Mouse (Mus musculus) mammary gland, adult 2 months (tissue): ENCODE measurements around the gene Map4k2. TPM values are rescaled to one million over a fixed set of nuclear protein-coding genes. Genes with fewer than 3 reads are reported as not detected.

Source experiments
- polyA plus RNA-seq: library from polyadenylated mRNA; depleted of rRNA; stranded (reverse); fragments of >200 nt; gene quantifications from 2 replicates; pipeline ENCODE4 v1.2.3, GENCODE M21; 2012; ENCODE audit warnings: low replicate concordance; rRNA removed

Map4k2 gene
- 179 and 444 TPM in 2 replicates for polyA plus RNA-seq

GRCm38 (mm10) chr19:6340524-6341452 lies at the start of gene Map4k2:
TSS of gene Map4k2 (plus strand) at chr19:6341135.

DNA sequence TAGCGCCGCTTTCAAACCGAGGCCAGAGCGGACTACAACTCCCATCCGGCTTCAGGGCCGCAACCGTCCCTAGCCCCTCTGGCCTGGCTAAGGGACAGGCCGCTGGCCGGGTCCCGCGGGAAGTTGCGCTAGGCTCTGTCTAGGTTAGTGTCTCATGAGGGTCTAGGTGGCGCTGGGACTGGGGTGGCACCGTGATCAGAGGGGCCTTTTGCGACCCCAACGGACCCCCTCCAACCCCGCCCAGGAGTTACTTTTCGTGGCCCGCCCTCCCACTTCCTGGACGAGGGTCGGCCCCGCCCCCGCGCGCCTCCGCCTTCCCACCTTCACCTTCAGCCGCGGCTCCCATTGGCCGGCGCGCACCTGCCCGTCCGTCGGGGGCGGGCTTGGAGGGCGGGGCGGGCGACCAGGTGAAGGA lies 34.8 kb upstream of the Map4k2 start, which contains the start of gene Cdc42bpg:
TSS of gene Cdc42bpg (plus strand) at position 320 of the 415 bp plus-strand sequence.

GRCm38 (mm10) chr19:6334673-6335457 lies 6.1 kb upstream of the Map4k2 start, which contains the start of gene Men1:
TSS of gene Men1 (plus strand) at chr19:6334979.

DNA sequence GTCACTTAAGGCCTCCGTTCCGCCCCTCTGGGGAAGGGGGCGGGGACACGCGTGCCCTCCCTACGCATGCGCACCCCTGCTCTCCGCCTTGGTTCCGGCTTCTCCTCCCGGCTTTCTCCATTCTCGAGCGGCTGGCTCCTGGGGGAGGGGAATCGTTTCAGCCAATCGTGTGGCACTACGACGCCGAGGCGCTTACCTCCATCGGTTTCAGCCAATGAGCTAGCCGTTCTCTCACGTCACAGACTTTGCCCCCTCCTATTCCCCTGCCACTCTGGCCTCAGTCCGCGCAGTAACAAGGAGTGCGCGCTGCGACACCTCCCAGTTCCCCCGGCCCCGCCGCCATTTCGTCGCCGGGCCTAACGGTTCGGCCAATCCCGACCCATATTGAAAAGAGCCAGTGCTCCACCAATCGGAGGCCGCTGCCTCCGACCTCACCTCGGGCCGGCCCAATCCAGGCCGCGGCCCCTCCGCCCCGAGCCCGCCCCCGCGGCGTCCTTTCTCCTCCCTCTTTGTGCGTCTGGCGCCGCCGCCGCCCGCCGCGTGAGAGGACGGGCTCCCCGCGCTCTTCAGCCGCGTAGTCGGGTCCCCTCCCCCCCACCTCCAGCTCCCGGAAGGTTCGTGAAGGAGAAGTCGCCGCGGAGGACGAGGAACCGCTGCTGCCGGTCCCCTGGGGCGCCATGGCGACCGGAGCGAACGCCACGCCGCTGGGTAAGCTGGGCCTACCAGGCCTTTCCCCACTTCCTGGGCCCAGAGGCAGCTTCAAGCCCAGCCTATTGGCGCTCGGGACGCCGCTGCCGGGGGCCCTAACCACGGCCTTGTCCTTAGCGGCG lies 22.7 kb downstream of the Map4k2 start, which contains the start of gene Sf1:
TSS of gene Sf1 (plus strand) at position 280 of the 830 bp plus-strand sequence.

DNA sequence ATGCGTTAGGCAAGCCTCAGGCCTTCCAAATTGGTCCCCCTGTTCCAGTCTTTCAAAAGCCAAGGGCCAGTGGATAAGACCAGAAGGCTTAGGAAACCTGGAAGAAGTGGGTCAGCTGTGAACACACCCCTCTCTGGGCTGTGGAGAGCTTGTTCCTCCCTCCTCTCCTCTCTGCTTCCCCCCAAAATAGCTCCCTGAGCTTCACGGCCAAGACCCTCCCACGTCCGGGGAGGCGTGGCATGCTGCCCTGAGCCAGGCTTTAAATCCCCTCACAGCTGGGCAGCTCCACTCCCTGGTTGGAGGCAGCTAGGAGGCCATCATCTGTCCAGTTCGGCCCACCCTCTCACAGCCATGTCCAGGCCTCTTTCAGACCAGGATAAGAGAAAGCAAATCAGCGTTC lies 43.2 kb downstream of the Map4k2 start, which contains the start of gene Pygm:
TSS of gene Pygm (plus strand) at position 272 of the 400 bp plus-strand sequence.

DNA sequence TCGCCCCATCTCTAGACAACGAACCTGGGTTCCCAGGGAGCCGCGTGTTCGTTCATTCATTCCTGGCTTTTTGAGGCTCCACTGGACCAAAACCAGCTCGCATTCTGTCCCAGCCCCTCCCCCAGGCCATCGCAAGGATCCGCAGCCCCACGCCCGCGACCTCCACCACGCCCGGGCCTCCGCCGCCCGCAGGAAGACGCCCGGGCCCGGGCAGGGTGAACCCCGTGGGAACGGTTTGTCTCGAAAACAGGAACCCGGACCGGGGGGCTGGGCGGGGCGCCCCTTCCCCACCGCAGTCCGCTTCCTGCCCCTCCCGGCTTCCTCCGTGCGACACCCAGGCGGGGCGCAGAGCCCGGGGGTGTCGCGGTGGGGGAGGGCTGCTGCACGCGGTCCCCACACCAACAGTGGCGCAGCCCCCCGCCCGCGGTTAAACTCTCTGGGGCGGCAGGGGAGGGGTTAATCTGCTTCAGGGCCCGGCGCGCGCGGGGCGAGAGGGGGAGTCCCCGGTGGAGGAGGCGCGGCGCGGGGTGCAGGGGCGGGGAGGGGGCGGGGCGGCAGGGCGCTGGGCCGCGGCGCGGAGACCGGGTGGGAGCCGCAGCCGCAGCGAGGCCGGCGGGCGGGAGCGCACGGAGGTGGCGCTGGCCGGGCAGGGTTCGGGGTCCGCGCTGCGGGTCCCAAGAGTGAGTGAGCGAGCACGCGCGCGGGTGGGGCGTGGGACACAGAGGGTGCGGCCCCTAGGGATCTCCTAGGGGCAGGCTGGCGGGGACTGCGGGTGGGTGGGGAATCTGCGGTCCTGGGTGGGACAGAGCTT lies 58.6 kb downstream of the Map4k2 start, which contains the start of gene Rasgrp2:
TSS of gene Rasgrp2 (plus strand) at position 56 of the 811 bp plus-strand sequence.

Other genes starting within 250 kb of the Map4k2 start
- gene AC131692.1, start 246.7 kb upstream of the Map4k2 start, polyA plus RNA-seq: not detected in 2 replicates
- gene Naaladl1, start 235.4 kb upstream of the Map4k2 start, polyA plus RNA-seq: 0.19 and 0.37 TPM in 2 replicates
- gene Sac3d1, start 222.5 kb upstream of the Map4k2 start, polyA plus RNA-seq: 22.6 and 60.4 TPM in 2 replicates
- gene Snx15, start 212.8 kb upstream of the Map4k2 start, polyA plus RNA-seq: 37.7 and 57.2 TPM in 2 replicates
- 7.9 and 11.2 TPM in 2 replicates for gene Batf2, start 200.2 kb upstream of the Map4k2 start, polyA plus RNA-seq
- gene Arl2, start 199.6 kb upstream of the Map4k2 start, polyA plus RNA-seq: 175 and 200 TPM in 2 replicates
- gene Majin, start 156.7 kb upstream of the Map4k2 start, polyA plus RNA-seq: 0.11 TPM in 1 of 2 replicates, not detected in the other
- gene Gpha2, start 114.8 kb upstream of the Map4k2 start, polyA plus RNA-seq: 0.78 and 1.8 TPM in 2 replicates
- gene Ppp2r5b, start 105.3 kb upstream of the Map4k2 start, polyA plus RNA-seq: 76.3 and 129 TPM in 2 replicates
- gene Atg2a, start 99.5 kb upstream of the Map4k2 start, polyA plus RNA-seq: 50.4 and 85.0 TPM in 2 replicates
- gene Ehd1, start 64.4 kb upstream of the Map4k2 start, polyA plus RNA-seq: 203 and 545 TPM in 2 replicates
- gene Cdc42bpg, start 34.7 kb upstream of the Map4k2 start, polyA plus RNA-seq: 10.9 and 19.0 TPM in 2 replicates
- gene Men1, start 6.2 kb upstream of the Map4k2 start, polyA plus RNA-seq: 43.7 and 71.6 TPM in 2 replicates
- gene Sf1, start 22.6 kb downstream of the Map4k2 start, polyA plus RNA-seq: 102 and 381 TPM in 2 replicates
- 4.9 and 1,127 TPM in 2 replicates for gene Pygm, start 43.3 kb downstream of the Map4k2 start, polyA plus RNA-seq
- 172 and 331 TPM in 2 replicates for gene Rasgrp2, start 58.2 kb downstream of the Map4k2 start, polyA plus RNA-seq
- 1.6 and 3.3 TPM in 2 replicates for gene Nrxn2, start 77.6 kb downstream of the Map4k2 start, polyA plus RNA-seq
- 0.35 and 0.43 TPM in 2 replicates for gene Slc22a12, start 201.9 kb downstream of the Map4k2 start, polyA plus RNA-seq